Mouse (Mus musculus): ENCODE data around the gene Defa32. TPM values are rescaled to one million over a fixed set of nuclear protein-coding genes. Genes with fewer than 3 reads are reported as not detected.
"Not testable (repeated sequence)": the region's sequence is repeated elsewhere in the genome, so short reads cannot be mapped to it uniquely, and the experiment has no call there.

Gene Defa32
- not detected in 2 replicates for polyA plus RNA-seq (2016; fragmentation: Nextera tagmentation; extraction: Ambion mirVana)

DNA sequence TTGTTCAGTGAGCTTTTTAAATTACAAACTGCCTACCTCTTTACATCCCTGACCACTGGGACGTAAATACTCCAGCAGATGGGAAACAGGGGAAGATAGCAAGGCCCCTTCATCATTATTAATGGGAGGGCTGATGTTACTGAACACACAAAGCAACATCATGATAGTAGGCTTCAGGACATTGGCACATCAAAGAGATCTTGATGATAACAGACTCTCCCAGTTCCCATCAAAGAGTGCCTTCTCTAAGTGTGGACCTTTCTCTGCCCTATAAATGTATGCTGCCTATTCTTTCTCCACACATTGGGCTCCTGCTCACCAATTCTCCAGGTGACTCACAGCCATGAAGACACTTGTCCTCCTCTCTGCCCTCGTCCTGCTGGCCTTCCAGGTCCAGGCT, at the start of gene Defa32:
Gene Defa32, plus strand, starts transcription at position 301 of the 400 bp plus-strand sequence.
- H3K27me3 ChIP-seq; H3K4me3 ChIP-seq (replicated peaks); H3K27ac ChIP-seq; H3K4me1 ChIP-seq; H3K36me3 ChIP-seq (replicated peaks); H3K9ac ChIP-seq; H3K4me2 ChIP-seq; ATAC-seq (ENCODE audit: low FRiP score); H3K9me3 ChIP-seq: not testable (repeated sequence)
- WGBS, result no CpG with 5 or more reads among the region's 2 CpGs

DNA sequence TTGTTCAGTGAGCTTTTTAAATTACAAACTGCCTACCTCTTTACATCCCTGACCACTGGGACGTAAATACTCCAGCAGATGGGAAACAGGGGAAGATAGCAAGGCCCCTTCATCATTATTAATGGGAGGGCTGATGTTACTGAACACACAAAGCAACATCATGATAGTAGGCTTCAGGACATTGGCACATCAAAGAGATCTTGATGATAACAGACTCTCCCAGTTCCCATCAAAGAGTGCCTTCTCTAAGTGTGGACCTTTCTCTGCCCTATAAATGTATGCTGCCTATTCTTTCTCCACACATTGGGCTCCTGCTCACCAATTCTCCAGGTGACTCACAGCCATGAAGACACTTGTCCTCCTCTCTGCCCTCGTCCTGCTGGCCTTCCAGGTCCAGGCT, 19.9 kb upstream of the Defa32 start, which contains the start of gene Defa20:
Gene Defa20, plus strand, starts transcription at position 301 of the 400 bp plus-strand sequence.
- not testable (repeated sequence) for H3K36me3 ChIP-seq (replicated peaks); H3K4me2 ChIP-seq; ATAC-seq (ENCODE audit: low FRiP score); H3K4me1 ChIP-seq; H3K27me3 ChIP-seq; H3K9me3 ChIP-seq; H3K27ac ChIP-seq; H3K4me3 ChIP-seq (replicated peaks); H3K9ac ChIP-seq
- WGBS, result no CpG with 5 or more reads among the region's 2 CpGs

- not testable (repeated sequence) for H3K27ac ChIP-seq; H3K9ac ChIP-seq; H3K36me3 ChIP-seq (replicated peaks); H3K9me3 ChIP-seq; H3K4me3 ChIP-seq (replicated peaks); ATAC-seq (ENCODE audit: low FRiP score); H3K4me2 ChIP-seq; H3K27me3 ChIP-seq; H3K4me1 ChIP-seq
- WGBS, result no CpG with 5 or more reads among the region's 1 CpGs
Observed at GRCm38 (mm10) chr8:21565086-21565485, 36.3 kb downstream of the Defa32 start, which contains the start of gene Defa37. TSS of gene Defa37 (plus strand) at chr8:21565386.

Other genes with a start within 250 kb of the Defa32 start
- not detected in 2 replicates for gene Defa27, start 213.5 kb upstream of the Defa32 start, polyA plus RNA-seq (2016; fragmentation: Nextera tagmentation; extraction: Ambion mirVana)
- not detected in 2 replicates for gene Defa29, start 202.0 kb upstream of the Defa32 start, polyA plus RNA-seq (2016; fragmentation: Nextera tagmentation; extraction: Ambion mirVana)
- not detected in 2 replicates for gene Defa2, start 150.5 kb upstream of the Defa32 start, polyA plus RNA-seq (2016; fragmentation: Nextera tagmentation; extraction: Ambion mirVana)
- not detected in 2 replicates for gene Defa33, start 137.2 kb upstream of the Defa32 start, polyA plus RNA-seq (2016; fragmentation: Nextera tagmentation; extraction: Ambion mirVana)
- gene Defa36, start 101.6 kb upstream of the Defa32 start, polyA plus RNA-seq (2016; fragmentation: Nextera tagmentation; extraction: Ambion mirVana), result not detected in 2 replicates
- not detected in 2 replicates for gene Gm7849, start 72.5 kb upstream of the Defa32 start, polyA plus RNA-seq (2016; fragmentation: Nextera tagmentation; extraction: Ambion mirVana)
- not detected in 2 replicates for gene Defa20, start 19.8 kb upstream of the Defa32 start, polyA plus RNA-seq (2016; fragmentation: Nextera tagmentation; extraction: Ambion mirVana)
- not detected in 2 replicates for gene Defa37, start 36.4 kb downstream of the Defa32 start, polyA plus RNA-seq (2016; fragmentation: Nextera tagmentation; extraction: Ambion mirVana)
- gene Defa28, start 54.0 kb downstream of the Defa32 start, polyA plus RNA-seq (2016; fragmentation: Nextera tagmentation; extraction: Ambion mirVana), result not detected in 2 replicates
- not detected in 2 replicates for gene Gm7861, start 65.5 kb downstream of the Defa32 start, polyA plus RNA-seq (2016; fragmentation: Nextera tagmentation; extraction: Ambion mirVana)
- gene Defa26, start 89.2 kb downstream of the Defa32 start, polyA plus RNA-seq (2016; fragmentation: Nextera tagmentation; extraction: Ambion mirVana), result not detected in 2 replicates
- not detected in 2 replicates for gene Defa17, start 126.7 kb downstream of the Defa32 start, polyA plus RNA-seq (2016; fragmentation: Nextera tagmentation; extraction: Ambion mirVana)
- gene Defa34, start 136.8 kb downstream of the Defa32 start, polyA plus RNA-seq (2016; fragmentation: Nextera tagmentation; extraction: Ambion mirVana), result not detected in 2 replicates
- gene AY761184, start 174.6 kb downstream of the Defa32 start, polyA plus RNA-seq (2016; fragmentation: Nextera tagmentation; extraction: Ambion mirVana), result not detected in 2 replicates
- gene Defa24, start 205.5 kb downstream of the Defa32 start, polyA plus RNA-seq (2016; fragmentation: Nextera tagmentation; extraction: Ambion mirVana), result not detected in 2 replicates

All from forebrain, embryonic 12.5 days (tissue).